In genomic region chr4:126155183-126155582, GRCm38 (mm10) we compare ENCODE assay signal across 10 mouse cellular contexts. TPM values are rescaled to one million over a fixed set of nuclear protein-coding genes. Genes with fewer than 3 reads are reported as not detected.
DNase-seq lines count a peak whose midpoint lies in the region; ATAC-seq and TF ChIP-seq lines count a peak whose summit lies in the region.
"Had no signal": no experiment of that assay in that cellular context is flagged by ENCODE, and none has a peak within 500 bp of the region (broad histone marks: within the 10 kb centered on the region; RNA-seq: fewer than 3 reads in every experiment).

No protein-coding gene starts in this region.

- peak overlapping the region; percentile 54 for H3K27ac ChIP-seq in midbrain, embryonic 12.5 days (replicated peaks)
- no peak overlapping the region for H3K27ac ChIP-seq in midbrain, embryonic 14.5 days (replicated peaks; ENCODE audit: low read depth, low read length)
- H3K27ac ChIP-seq in hindbrain, embryonic 11.5 days (ENCODE audit: low read depth, low read length): peak overlapping the region; percentile 49; the same call in 1 of the 2 replicates
- peak overlapping the region; percentile 13; the same call in 1 of the 2 replicates for H3K27ac ChIP-seq in small intestine, adult 2 months (ENCODE audit: insufficient read depth, low read depth, low read length)

- DNase-seq in midbrain, embryonic 14.5 days: no peak
- no peak for DNase-seq in hindbrain, embryonic 11.5 days (ENCODE audit: low spot score)
- peak; percentile 59 to 63 for DNase-seq in kidney, postnatal 25 days
- DNase-seq in adrenal gland, adult 8-10 months: no peak
- DNase-seq in Muller cell, postnatal 12 days (ENCODE audit: inconsistent ontology term): no peak
- DNase-seq in cerebellum, postnatal 36 days: no peak
- DNase-seq: thymus, postnatal 14 days had no signal

- no peak overlapping the region for H3K9ac ChIP-seq in midbrain, embryonic 12.5 days (replicated peaks)
- H3K9ac ChIP-seq in midbrain, embryonic 14.5 days (replicated peaks; ENCODE audit: low read length): no peak overlapping the region
- H3K9ac ChIP-seq in hindbrain, embryonic 11.5 days (ENCODE audit: low read depth, low read length): no peak overlapping the region

- ATAC-seq in midbrain, embryonic 12.5 days (ENCODE audit: low FRiP score, low read depth): no peak
- ATAC-seq in midbrain, embryonic 14.5 days (ENCODE audit: low FRiP score, low TSS enrichment): no peak
- no peak for ATAC-seq in hindbrain, embryonic 11.5 days (ENCODE audit: low FRiP score)

- no peaks in the 10 kb centered on the region for H3K36me3 ChIP-seq in midbrain, embryonic 12.5 days
- no peaks in the 10 kb centered on the region for H3K36me3 ChIP-seq in midbrain, embryonic 14.5 days (ENCODE audit: control insufficient read depth, insufficient read depth, low read length)
- H3K36me3 ChIP-seq in hindbrain, embryonic 11.5 days (ENCODE audit: control insufficient read depth, insufficient read depth, low read length): no peaks in the 10 kb centered on the region
- peaks cover 3% of the 10 kb centered on the region; the same call in 1 of the 2 replicates for H3K36me3 ChIP-seq in small intestine, adult 2 months (ENCODE audit: control insufficient read depth, insufficient read depth, low read length)

- TF ChIP-seq CTCF in small intestine, adult 2 months (IDR thresholded peaks at IDR 0.05; ENCODE audit: extremely low read depth, insufficient read length, insufficient replicate concordance, low read depth, low read length): no peak

- peaks cover 13% of the 10 kb centered on the region for H3K27me3 ChIP-seq in midbrain, embryonic 12.5 days
- H3K27me3 ChIP-seq in midbrain, embryonic 14.5 days (ENCODE audit: control insufficient read depth, insufficient read depth, low read length): peaks cover 5% of the 10 kb centered on the region
- H3K27me3 ChIP-seq in hindbrain, embryonic 11.5 days (ENCODE audit: control insufficient read depth, insufficient read depth, low read length): peaks cover 1% of the 10 kb centered on the region; the same call in 1 of the 2 replicates
- no peaks in the 10 kb centered on the region for H3K27me3 ChIP-seq in small intestine, adult 2 months (ENCODE audit: control insufficient read depth, insufficient read depth, low read length)

- WGBS in midbrain, embryonic 12.5 days: 70% methylated on average over 4 of the region's 4 CpGs
- WGBS in midbrain, embryonic 14.5 days: 73% methylated on average over 4 of the region's 4 CpGs
- 63% methylated on average over 4 of the region's 4 CpGs for WGBS in hindbrain, embryonic 11.5 days
- WGBS in small intestine, adult 2 months: 20% methylated on average over 4 of the region's 4 CpGs

- H3K4me3 ChIP-seq in midbrain, embryonic 12.5 days: no peak overlapping the region
- no peak overlapping the region for H3K4me3 ChIP-seq in midbrain, embryonic 14.5 days (replicated peaks; ENCODE audit: low read depth, low read length)
- no peak overlapping the region for H3K4me3 ChIP-seq in hindbrain, embryonic 11.5 days (ENCODE audit: low read depth, low read length)
- no peak overlapping the region for H3K4me3 ChIP-seq in small intestine, adult 2 months (ENCODE audit: low read depth, low read length)
- H3K4me3 ChIP-seq: myocyte had no signal

- no peak overlapping the region for H3K4me2 ChIP-seq in midbrain, embryonic 12.5 days (replicated peaks)
- no peak overlapping the region for H3K4me2 ChIP-seq in midbrain, embryonic 14.5 days (ENCODE audit: low read length)
- no peak overlapping the region for H3K4me2 ChIP-seq in hindbrain, embryonic 11.5 days (replicated peaks; ENCODE audit: low read depth, low read length)

- TF ChIP-seq POLR2A in small intestine, adult 2 months (IDR thresholded peaks at IDR 0.05; ENCODE audit: low read depth, low read length): no peak

- no peaks in the 10 kb centered on the region for H3K9me3 ChIP-seq in midbrain, embryonic 12.5 days
- H3K9me3 ChIP-seq in midbrain, embryonic 14.5 days (ENCODE audit: control insufficient read depth, low read length): no peaks in the 10 kb centered on the region
- H3K9me3 ChIP-seq in hindbrain, embryonic 11.5 days (ENCODE audit: control insufficient read depth, low read length): no peaks in the 10 kb centered on the region

- no peaks in the 10 kb centered on the region for H3K4me1 ChIP-seq in midbrain, embryonic 12.5 days
- H3K4me1 ChIP-seq in midbrain, embryonic 14.5 days (ENCODE audit: control insufficient read depth, insufficient read depth, low read length): no peaks in the 10 kb centered on the region
- H3K4me1 ChIP-seq in hindbrain, embryonic 11.5 days (replicated peaks; ENCODE audit: control insufficient read depth, insufficient read depth, low read length): no peaks in the 10 kb centered on the region
- peaks cover 7% of the 10 kb centered on the region; the same call in 1 of the 2 replicates for H3K4me1 ChIP-seq in small intestine, adult 2 months (ENCODE audit: control insufficient read depth, insufficient read depth, insufficient read length, low read length)

RNA-seq across cellular contexts. Expression of gene Eva1b, which starts 7.6 kb away (rescaled TPM):
- polyA plus RNA-seq in midbrain, embryonic 12.5 days (2016; fragmentation: Nextera tagmentation; extraction: Ambion mirVana): 18.6 and 26.8 TPM in 2 replicates
- polyA plus RNA-seq in midbrain, embryonic 14.5 days (2014; fragmentation: Nextera tagmentation; extraction: Ambion mirVana): 7.8 and 12.3 TPM in 2 replicates
- polyA plus RNA-seq in hindbrain, embryonic 11.5 days (2014; fragmentation: Nextera tagmentation; extraction: Ambion mirVana): 33.1 and 36.0 TPM in 2 replicates
- 45.0 and 54.3 TPM in 2 replicates for polyA plus RNA-seq in small intestine, adult 2 months (2012; rRNA removed)
- total RNA-seq in adrenal gland, adult 8-10 months (2022): 10 to 100 TPM; 21.1 to 32.2 (median 27.0) TPM

RNA-seq across cellular contexts. Expression of gene Sh3d21, which starts 8.1 kb away (rescaled TPM):
- 1.6 and 1.7 TPM in 2 replicates for polyA plus RNA-seq in midbrain, embryonic 12.5 days (2016; fragmentation: Nextera tagmentation; extraction: Ambion mirVana)
- 0.89 and 1.1 TPM in 2 replicates for polyA plus RNA-seq in midbrain, embryonic 14.5 days (2014; fragmentation: Nextera tagmentation; extraction: Ambion mirVana)
- polyA plus RNA-seq in hindbrain, embryonic 11.5 days (2014; fragmentation: Nextera tagmentation; extraction: Ambion mirVana): 2.0 and 2.7 TPM in 2 replicates
- 5.2 and 6.5 TPM in 2 replicates for polyA plus RNA-seq in small intestine, adult 2 months (2012; rRNA removed)
- total RNA-seq in adrenal gland, adult 8-10 months (2022): 1 to 10 TPM; 2.7 to 5.0 (median 4.3) TPM

RNA-seq across cellular contexts. Expression of gene Thrap3, which starts 47.4 kb away (rescaled TPM):
- polyA plus RNA-seq in midbrain, embryonic 12.5 days (2016; fragmentation: Nextera tagmentation; extraction: Ambion mirVana): 265 and 274 TPM in 2 replicates
- polyA plus RNA-seq in midbrain, embryonic 14.5 days (2014; fragmentation: Nextera tagmentation; extraction: Ambion mirVana): 113 and 167 TPM in 2 replicates
- polyA plus RNA-seq in hindbrain, embryonic 11.5 days (2014; fragmentation: Nextera tagmentation; extraction: Ambion mirVana): 191 and 228 TPM in 2 replicates
- polyA plus RNA-seq in small intestine, adult 2 months (2012; rRNA removed): 10.0 and 22.1 TPM in 2 replicates
- 100 to 1,000 TPM; 203 to 250 (median 221) TPM for total RNA-seq in adrenal gland, adult 8-10 months (2022)

RNA-seq across cellular contexts. Expression of gene Stk40, which starts 51.4 kb away (rescaled TPM):
- polyA plus RNA-seq in midbrain, embryonic 12.5 days (2016; fragmentation: Nextera tagmentation; extraction: Ambion mirVana): 48.8 and 49.0 TPM in 2 replicates
- 21.1 and 29.4 TPM in 2 replicates for polyA plus RNA-seq in midbrain, embryonic 14.5 days (2014; fragmentation: Nextera tagmentation; extraction: Ambion mirVana)
- 19.0 and 26.0 TPM in 2 replicates for polyA plus RNA-seq in hindbrain, embryonic 11.5 days (2014; fragmentation: Nextera tagmentation; extraction: Ambion mirVana)
- 14.5 and 24.0 TPM in 2 replicates for polyA plus RNA-seq in small intestine, adult 2 months (2012; rRNA removed)
- total RNA-seq in adrenal gland, adult 8-10 months (2022): 10 to 100 TPM; 33.9 to 38.7 (median 37.6) TPM

RNA-seq across cellular contexts. Expression of gene Lsm10, which starts 58.8 kb away (rescaled TPM):
- 42.1 and 42.9 TPM in 2 replicates for polyA plus RNA-seq in midbrain, embryonic 12.5 days (2016; fragmentation: Nextera tagmentation; extraction: Ambion mirVana)
- polyA plus RNA-seq in midbrain, embryonic 14.5 days (2014; fragmentation: Nextera tagmentation; extraction: Ambion mirVana): 47.8 and 51.2 TPM in 2 replicates
- polyA plus RNA-seq in hindbrain, embryonic 11.5 days (2014; fragmentation: Nextera tagmentation; extraction: Ambion mirVana): 44.1 and 45.5 TPM in 2 replicates
- polyA plus RNA-seq in small intestine, adult 2 months (2012; rRNA removed): 10.7 and 13.3 TPM in 2 replicates
- 10 to 100 TPM; 22.3 to 33.2 (median 30.7) TPM for total RNA-seq in adrenal gland, adult 8-10 months (2022)

Comparison
In these comparisons a context has a peak if more than half of its experiments do, and no peak if none do; other contexts are left out.
1. DNase-seq: peak in kidney, postnatal 25 days (2 of 2); none in midbrain, embryonic 14.5 days (single experiment), hindbrain, embryonic 11.5 days (single experiment), adrenal gland, adult 8-10 months (single experiment), Muller cell, postnatal 12 days (single experiment) and cerebellum, postnatal 36 days (0 of 2).